Mouse (Mus musculus) hindbrain, postnatal 0 days (tissue): ENCODE measurements at regions not wholly inside any gene's neighbourhood (a gene's known extent, or its start where the extent isn't known, plus 50 kb on each side); places are given as distances from the start of the nearest gene placed in this dataset.

Source experiments
- ATAC-seq: fragments of 200-750 bp; cut with Nextera tagmentation; 2 replicates; pipeline ENCODE4 v1.8.0; 2017; ENCODE audit warnings: mild to moderate bottlenecking, moderate TSS enrichment, moderate library complexity
- DNase-seq: peaks from one replicate; pipeline ENCODE4 v3.0.0-alpha.2; 2015; ENCODE audit warnings: low spot score
- H3K27ac ChIP-seq: fragments of 300-500 bp; sonication (generic); 2 replicates; pipeline ENCODE4 v1.5.1; 2014; ENCODE audit warnings: mild to moderate bottlenecking
- H3K27me3 ChIP-seq: fragments of 300-500 bp; sonication (generic); 2 replicates; pipeline ENCODE4 v1.6.1; 2014; ENCODE audit warnings: low read length, mixed read lengths; ENCODE audit not compliant: insufficient read depth
- H3K36me3 ChIP-seq: fragments of 300-500 bp; sonication (generic); 2 replicates; pipeline ENCODE4 v1.6.1; 2014; ENCODE audit warnings: low read length, mixed read lengths; ENCODE audit not compliant: insufficient read depth
- H3K4me1 ChIP-seq: fragments of 300-500 bp; sonication (generic); 2 replicates; pipeline ENCODE4 v1.6.1; 2014; ENCODE audit warnings: antibody characterized with exemption, low read length, mixed read lengths; ENCODE audit not compliant: insufficient read depth
- H3K4me2 ChIP-seq: fragments of 300-500 bp; sonication (generic); 2 replicates; pipeline ENCODE4 v1.6.1; 2014; ENCODE audit warnings: low read depth, mild to moderate bottlenecking, low read length, moderate library complexity, mixed read lengths
- H3K4me3 ChIP-seq: fragments of 300-500 bp; sonication (generic); 2 replicates; pipeline ENCODE4 v1.5.1; 2014; ENCODE audit warnings: low read length
- H3K9ac ChIP-seq: fragments of 300-500 bp; sonication (generic); replicated peaks from 2 replicates; pipeline ENCODE4 v1.6.1; 2014; ENCODE audit warnings: mild to moderate bottlenecking, low read length, moderate library complexity, mixed read lengths
- H3K9me3 ChIP-seq: fragments of 300-500 bp; sonication (generic); 2 replicates; pipeline ENCODE4 v1.6.1; 2016; ENCODE audit warnings: low read length, mixed read lengths
- CTCF ChIP-seq: IDR thresholded peaks from 2 replicates; pipeline ENCODE4 v1.5.1; 2016; ENCODE audit warnings: antibody characterized with exemption, control low read depth, low read depth
- WGBS: fragments of 180-500 bp; shearing (Covaris S2); extraction: QIAGEN DNeasy Blood & Tissue Kit; methylation state at CpG from one replicate; pipeline ENCODE4 v1.1.7; 2014; 5-methylcytosine and 5-hydroxymethylcytosine counted together

DNA sequence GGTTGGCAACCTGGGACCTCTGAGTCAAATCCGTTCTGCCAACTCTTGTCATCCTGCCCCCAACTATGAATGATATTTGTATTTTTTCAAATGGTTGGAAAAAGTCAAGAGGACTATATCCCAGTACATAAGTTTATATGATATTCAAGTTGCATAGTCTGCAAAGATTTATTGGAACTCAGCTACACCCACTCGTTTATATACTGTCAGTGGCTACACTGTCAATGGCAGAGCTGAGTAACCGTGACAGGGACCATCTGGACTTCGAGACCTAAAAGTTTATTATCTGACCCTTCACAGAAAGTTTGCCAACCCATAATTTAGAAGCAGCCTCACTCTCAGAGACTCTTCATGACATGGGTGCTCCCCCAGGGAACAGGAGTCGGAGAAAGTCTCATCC is 107.7 kb upstream of the Hand2 start:
- Histone ChIP-seq H3K27me3 (no peaks in the 10 kb centered on the region), H3K4me3 (no peak overlapping the region), H3K4me2 (no peak overlapping the region), H3K9ac (no peak overlapping the region), H3K27ac (no peak overlapping the region), H3K4me1 (no peaks in the 10 kb centered on the region), H3K36me3 (no peaks in the 10 kb centered on the region), H3K9me3 (no peaks in the 10 kb centered on the region)
- DNase-seq (no peak), ATAC-seq (no peak)
- WGBS: 79% methylated on average over 5 of the region's 5 CpGs
- no peak for TF ChIP-seq CTCF

DNA sequence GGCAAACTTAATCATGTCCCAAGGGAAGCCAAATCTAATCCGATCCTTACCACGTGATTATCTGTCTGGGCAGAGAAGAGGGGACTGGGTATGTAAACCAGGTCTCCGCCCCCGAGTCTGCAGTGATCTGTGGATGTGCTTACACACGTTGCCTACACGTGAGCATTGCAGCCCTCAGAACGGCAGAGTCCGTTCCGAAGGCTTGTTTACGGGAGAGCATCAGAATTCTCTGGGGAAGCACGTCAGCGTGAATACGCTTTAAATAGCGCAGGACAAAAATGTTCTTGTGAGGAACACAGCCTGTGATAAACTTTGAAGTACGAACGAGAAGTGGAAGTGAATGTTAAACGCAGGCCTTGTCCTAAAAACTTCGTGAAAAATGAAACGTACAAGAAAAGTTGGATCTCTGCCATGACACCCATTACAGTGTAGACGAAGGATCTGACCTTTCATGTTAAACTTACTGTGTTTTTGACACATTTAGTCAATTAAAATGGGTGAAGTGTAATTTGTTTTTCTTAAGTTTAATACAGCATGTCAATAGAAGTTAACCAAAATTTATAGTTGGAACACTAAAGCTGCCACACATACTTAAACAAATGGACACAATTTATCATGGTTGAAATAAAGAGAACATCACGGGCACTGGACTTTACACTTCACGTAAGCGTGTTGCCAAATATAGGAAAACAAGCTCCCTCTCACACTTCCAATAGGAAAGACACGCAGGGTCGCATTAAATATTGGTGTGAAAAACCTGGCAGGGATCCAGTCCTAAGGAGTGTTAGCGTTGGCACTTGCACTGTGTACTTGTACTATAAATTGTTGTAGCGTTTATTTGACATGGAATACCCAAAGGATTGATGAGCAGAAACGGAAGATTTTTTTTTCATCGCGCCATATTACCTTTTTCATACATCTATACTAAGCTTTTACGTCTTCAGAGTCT is 106.5 kb upstream of the Hand2 start:
- WGBS: 70% methylated on average over 31 of the region's 31 CpGs

DNA sequence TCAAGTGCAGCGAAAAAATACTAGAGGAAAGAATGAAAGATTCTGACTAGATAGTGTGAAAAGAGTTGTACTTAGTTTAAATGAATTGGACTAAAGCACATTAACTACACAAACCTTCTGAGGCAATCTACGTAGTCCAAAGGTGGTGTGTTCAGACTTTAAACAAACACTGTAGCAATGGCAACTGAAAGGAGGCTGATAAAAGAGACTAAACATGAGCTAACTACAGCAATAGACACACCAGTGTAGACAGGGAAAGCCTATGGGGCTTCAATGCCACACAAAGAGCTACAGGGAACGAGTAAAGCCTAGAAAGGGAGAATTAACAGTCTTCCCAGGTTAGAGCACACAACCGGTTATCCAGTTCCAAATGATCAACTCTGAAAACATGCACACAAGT is 90.2 kb upstream of the Hand2 start:
- no peak for ATAC-seq
- Histone ChIP-seq H3K9me3 (no peaks in the 10 kb centered on the region), H3K9ac (no peak overlapping the region), H3K36me3 (no peaks in the 10 kb centered on the region), H3K4me3 (no peak overlapping the region), H3K4me2 (no peak overlapping the region), H3K27me3 (no peaks in the 10 kb centered on the region), H3K4me1 (no peaks in the 10 kb centered on the region), H3K27ac (no peak overlapping the region)
- DNase-seq: no peak
- no peak for TF ChIP-seq CTCF
- 79% methylated on average over 4 of the region's 4 CpGs for WGBS

More for the DNA sequence above, 106.5 kb upstream of the Hand2 start:
- no peak overlapping the region for H3K27ac ChIP-seq
- H3K9ac ChIP-seq: no peak overlapping the region
- H3K9me3 ChIP-seq: no peaks in the 10 kb centered on the region
- ATAC-seq: no peak
- H3K36me3 ChIP-seq: no peaks in the 10 kb centered on the region
- TF ChIP-seq CTCF: no peak
- H3K27me3 ChIP-seq: no peaks in the 10 kb centered on the region
- peak overlapping the region; percentile 10; the same call in 1 of the 2 replicates for H3K4me2 ChIP-seq
- no peak overlapping the region for H3K4me3 ChIP-seq
- H3K4me1 ChIP-seq: no peaks in the 10 kb centered on the region
- no peak for DNase-seq

DNA sequence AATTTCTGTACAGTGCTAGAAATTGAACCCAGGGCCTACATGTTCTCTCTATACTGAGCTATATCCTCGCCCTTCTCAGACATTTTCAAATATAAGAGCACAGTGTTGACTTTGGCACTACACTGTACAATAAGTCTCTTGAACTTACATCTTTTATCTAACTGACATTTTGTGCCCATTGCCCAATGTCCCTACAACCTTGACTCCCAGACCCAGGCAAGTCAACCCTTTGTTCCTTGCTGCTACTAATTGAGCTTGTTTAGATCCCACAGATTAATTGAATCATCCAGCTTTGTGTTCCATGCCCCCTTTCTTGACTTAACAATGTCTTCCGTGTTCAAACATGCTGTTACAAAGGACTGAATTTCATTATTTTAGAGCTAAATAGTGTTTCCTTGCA is 78.5 kb upstream of the Hand2 start:
- Histone ChIP-seq H3K9ac (no peak overlapping the region), H3K36me3 (no peaks in the 10 kb centered on the region), H3K4me2 (no peak overlapping the region), H3K9me3 (no peaks in the 10 kb centered on the region), H3K27me3 (no peaks in the 10 kb centered on the region), H3K27ac (no peak overlapping the region), H3K4me3 (no peak overlapping the region), H3K4me1 (no peaks in the 10 kb centered on the region)
- DNase-seq (no peak), ATAC-seq (no peak)
- TF ChIP-seq CTCF: no peak
- 66% methylated on average over 2 of the region's 2 CpGs for WGBS

DNA sequence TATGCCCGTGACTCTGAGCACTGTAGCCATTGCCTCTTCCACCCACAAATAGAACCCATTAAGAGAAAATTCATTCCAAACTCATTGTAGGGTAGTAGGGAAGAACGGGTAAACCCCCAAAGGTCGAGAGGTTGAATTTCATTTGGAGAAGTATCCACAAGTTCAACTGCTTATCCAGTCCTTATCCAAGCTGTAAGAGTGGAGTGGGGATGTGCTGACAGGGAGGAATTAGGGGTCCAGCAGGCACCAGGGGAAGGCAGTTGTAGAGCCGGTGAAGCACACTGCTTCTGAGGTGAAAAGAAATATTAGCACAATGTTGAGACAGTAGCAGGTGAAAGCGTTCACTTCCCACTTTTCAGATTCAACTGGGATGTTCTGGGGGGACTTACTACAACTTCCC is 71.7 kb upstream of the Hand2 start:
- Histone ChIP-seq H3K4me1 (no peaks in the 10 kb centered on the region), H3K9me3 (no peaks in the 10 kb centered on the region), H3K9ac (no peak overlapping the region), H3K4me2 (no peak overlapping the region), H3K4me3 (no peak overlapping the region), H3K36me3 (no peaks in the 10 kb centered on the region), H3K27me3 (no peaks in the 10 kb centered on the region), H3K27ac (no peak overlapping the region)
- ATAC-seq (no peak), DNase-seq (no peak)
- no peak for TF ChIP-seq CTCF
- 80% methylated on average over 5 of the region's 5 CpGs for WGBS
